Mouse (Mus musculus) cerebellum, postnatal 25 days (tissue): ENCODE measurements around the gene Arl4a.
A peak's percentile ranks its signal among the peaks of the same experiment; 100 is the strongest.

Source experiments
- DNase-seq, 2 experiments: peaks; one replicate each; pipeline ENCODE4 v3.0.0; 2021; ENCODE audit warnings: mixed read lengths in 2 of 2

Gene Arl4a

GRCm38 (mm10) chr12:40004766-40005165 lies 33.1 kb downstream of the Arl4a start:
- no peak for DNase-seq

GRCm38 (mm10) chr12:39998853-39999195 lies 39.0 kb downstream of the Arl4a start:
- DNase-seq = no peak

GRCm38 (mm10) chr12:39998070-39998852 lies 39.6 kb downstream of the Arl4a start:
- no peak for DNase-seq

- no peak for DNase-seq
Observed at GRCm38 (mm10) chr12:39997651-39998050, 40.2 kb downstream of the Arl4a start.

GRCm38 (mm10) chr12:39996015-39996414 lies 41.8 kb downstream of the Arl4a start:
- no peak for DNase-seq

GRCm38 (mm10) chr12:39995609-39996008 lies 42.2 kb downstream of the Arl4a start:
- DNase-seq = no peak

- no peak for DNase-seq
Observed at GRCm38 (mm10) chr12:39992767-39993302, 45.0 kb downstream of the Arl4a start.

- no peak for DNase-seq
Observed at GRCm38 (mm10) chr12:39990830-39991780, 46.7 kb downstream of the Arl4a start.

GRCm38 (mm10) chr12:39989136-39989535 lies 48.7 kb downstream of the Arl4a start:
- no peak for DNase-seq

- no peak for DNase-seq
Observed at GRCm38 (mm10) chr12:39987177-39987576, 50.6 kb downstream of the Arl4a start.

- DNase-seq = no peak
Observed at GRCm38 (mm10) chr12:39985639-39986038, 52.2 kb downstream of the Arl4a start.

GRCm38 (mm10) chr12:39979792-39980191 lies 58.0 kb downstream of the Arl4a start:
- no peak for DNase-seq

GRCm38 (mm10) chr12:39979066-39979465 lies 58.8 kb downstream of the Arl4a start:
- no peak for DNase-seq

GRCm38 (mm10) chr12:39977996-39978590 lies 59.7 kb downstream of the Arl4a start:
- DNase-seq = no peak

- DNase-seq = no peak
Observed at GRCm38 (mm10) chr12:39976426-39976825, 61.4 kb downstream of the Arl4a start.

- no peak for DNase-seq
Observed at GRCm38 (mm10) chr12:39975829-39976340, 61.9 kb downstream of the Arl4a start.

GRCm38 (mm10) chr12:39974977-39975583 lies 62.7 kb downstream of the Arl4a start:
- no peak for DNase-seq

GRCm38 (mm10) chr12:39974273-39974672 lies 63.6 kb downstream of the Arl4a start:
- DNase-seq = no peak

GRCm38 (mm10) chr12:39969500-39969899 lies 68.3 kb downstream of the Arl4a start:
- DNase-seq = no peak

GRCm38 (mm10) chr12:39968109-39968508 lies 69.7 kb downstream of the Arl4a start:
- DNase-seq = no peak

- no peak for DNase-seq
Observed at GRCm38 (mm10) chr12:39959166-39959565, 78.7 kb downstream of the Arl4a start.

GRCm38 (mm10) chr12:39957931-39958671 lies 79.7 kb downstream of the Arl4a start:
- DNase-seq = peak; percentile 8 to 43
